Mouse (Mus musculus) neural tube, embryonic 12.5 days (tissue): Measurements from ENCODE around the gene Mycbp2. TPM values are rescaled to one million over a fixed set of nuclear protein-coding genes. Genes with fewer than 3 reads are reported as not detected.

ENCODE experiments used
- ATAC-seq: fragments of 200-750 bp; cut with Nextera tagmentation; 2 replicates; pipeline ENCODE4 v1.8.0; 2017; ENCODE audit warnings: low read depth, mild to moderate bottlenecking, moderate TSS enrichment, moderate library complexity; ENCODE audit not compliant: low FRiP score
- H3K27ac ChIP-seq: fragments of 300-500 bp; sonication (generic); 2 replicates; pipeline ENCODE4 v1.5.1; 2016
- H3K27me3 ChIP-seq: fragments of 300-500 bp; sonication (generic); replicated peaks from 2 replicates; pipeline ENCODE4 v1.6.1; 2016; ENCODE audit warnings: mild to moderate bottlenecking
- H3K36me3 ChIP-seq: fragments of 300-500 bp; sonication (generic); 2 replicates; pipeline ENCODE4 v1.6.1; 2016; ENCODE audit warnings: mild to moderate bottlenecking
- H3K4me1 ChIP-seq: fragments of 300-500 bp; sonication (generic); 2 replicates; pipeline ENCODE4 v1.6.1; 2016
- H3K4me2 ChIP-seq: fragments of 300-500 bp; sonication (generic); replicated peaks from 2 replicates; pipeline ENCODE4 v1.6.1; 2016; ENCODE audit warnings: mild to moderate bottlenecking
- H3K4me3 ChIP-seq: fragments of 300-500 bp; sonication (generic); 2 replicates; pipeline ENCODE4 v1.5.1; 2016
- H3K9ac ChIP-seq: fragments of 300-500 bp; sonication (generic); 2 replicates; pipeline ENCODE4 v1.6.1; 2016; ENCODE audit warnings: mild to moderate bottlenecking
- H3K9me3 ChIP-seq: fragments of 300-500 bp; sonication (generic); 2 replicates; pipeline ENCODE4 v1.6.1; 2016; ENCODE audit warnings: mild to moderate bottlenecking
- WGBS: fragments of 180-500 bp; shearing (Covaris S2); methylation state at CpG from one replicate; pipeline ENCODE4 v1.1.7; 2016; 5-methylcytosine and 5-hydroxymethylcytosine counted together
- polyA plus RNA-seq: library from polyadenylated mRNA; unstranded; fragments of >200 nt; fragmentation: Nextera tagmentation; extraction: Ambion mirVana; gene quantifications from 2 replicates; pipeline ENCODE4 v1.2.1, GENCODE M21; 2016

Mycbp2 gene
- polyA plus RNA-seq, 1 experiment from 2014 or later = 40.8 TPM

DNA sequence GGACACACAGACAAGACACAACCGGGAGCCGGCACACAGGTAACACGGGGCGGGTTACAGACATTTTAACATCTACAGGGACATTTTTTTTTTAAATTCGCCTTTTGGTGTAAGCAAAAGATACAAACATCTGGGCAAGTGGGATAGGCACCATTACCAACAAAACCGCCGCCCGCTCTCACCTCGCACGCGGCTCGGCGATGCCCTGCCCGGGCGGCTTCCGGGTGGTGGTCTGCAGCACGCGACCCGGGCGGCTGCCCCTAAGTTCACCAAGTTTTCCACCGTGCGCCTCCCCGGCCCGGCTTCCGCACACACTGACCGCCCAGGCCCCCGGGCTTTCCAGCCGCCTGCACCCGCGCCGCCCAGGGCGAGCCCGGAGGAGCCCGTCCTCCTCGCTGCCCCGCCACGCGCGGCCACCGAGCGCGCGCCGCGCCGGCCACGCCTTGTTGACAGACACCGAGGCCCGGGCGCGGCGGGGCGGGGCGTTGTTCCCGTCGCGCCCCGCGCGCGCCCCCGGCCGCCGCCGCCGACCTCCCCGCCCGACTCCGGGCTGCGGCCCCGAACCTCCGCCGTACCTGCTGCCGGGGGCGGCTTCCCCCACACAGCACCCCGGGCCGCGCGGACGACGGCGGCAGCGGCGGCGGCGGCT is 247.9 kb downstream of the Mycbp2 start:
- H3K4me1 ChIP-seq = peaks cover 15% of the 10 kb centered on the region
- peak overlapping the region; percentile 99 for H3K9ac ChIP-seq
- peaks cover 5% of the 10 kb centered on the region for H3K36me3 ChIP-seq
- H3K9me3 ChIP-seq = no peaks in the 10 kb centered on the region
- WGBS = under 1% methylated on average over 84 of the region's 86 CpGs
- H3K27ac ChIP-seq = peak overlapping the region; percentile 97
- H3K27me3 ChIP-seq = no peaks in the 10 kb centered on the region
- H3K4me3 ChIP-seq = peak overlapping the region; percentile 93
- ATAC-seq = peak; percentile 86
- H3K4me2 ChIP-seq = peak overlapping the region; percentile 60

DNA sequence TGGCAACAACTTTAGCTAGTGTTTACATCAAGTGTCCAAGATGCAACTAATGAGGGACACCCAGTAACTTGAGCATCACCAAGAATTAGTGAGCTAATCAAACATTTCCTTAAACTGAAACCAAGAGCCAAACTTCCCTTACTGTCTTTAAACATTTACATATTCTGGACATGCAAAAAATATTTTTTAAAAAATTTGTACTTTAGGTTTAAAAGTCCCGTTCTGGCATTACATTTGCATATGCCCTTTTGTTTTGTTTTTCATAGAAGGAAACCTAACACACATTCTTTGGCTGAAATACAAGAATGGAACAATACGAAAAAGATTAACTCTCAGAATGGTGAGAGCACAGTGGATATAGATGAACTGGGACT is 248.4 kb downstream of the Mycbp2 start:
- no peaks in the 10 kb centered on the region for H3K9me3 ChIP-seq
- peaks cover 10% of the 10 kb centered on the region for H3K36me3 ChIP-seq
- H3K27ac ChIP-seq = no peak overlapping the region
- peaks cover 20% of the 10 kb centered on the region for H3K4me1 ChIP-seq
- peak overlapping the region; percentile 99 for H3K9ac ChIP-seq
- H3K4me3 ChIP-seq = peak overlapping the region; percentile 93
- ATAC-seq = no peak
- H3K27me3 ChIP-seq = no peaks in the 10 kb centered on the region
- 4% methylated on average over 2 of the region's 2 CpGs for WGBS
- H3K4me2 ChIP-seq = peak overlapping the region; percentile 60

DNA sequence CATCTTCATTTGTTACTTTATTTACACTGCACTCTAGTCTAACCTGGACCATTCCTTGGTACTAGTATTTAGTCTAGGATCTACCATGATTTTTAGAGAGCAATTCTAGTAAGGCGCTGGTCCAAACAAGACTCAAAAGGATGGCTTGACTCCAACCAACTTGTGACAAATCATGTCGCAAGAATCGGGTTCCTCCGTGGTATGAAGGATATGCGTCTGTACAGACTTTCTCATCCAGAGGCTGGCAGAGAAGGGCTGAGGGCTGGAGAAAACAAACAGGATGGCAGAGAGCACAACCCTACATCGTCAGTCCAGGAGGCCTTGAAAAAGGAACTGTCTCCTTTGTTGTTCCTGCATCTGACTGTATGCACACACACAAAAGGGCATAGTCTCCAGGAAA is 250.0 kb downstream of the Mycbp2 start:
- Histone ChIP-seq H3K4me1 (peaks cover 20% of the 10 kb centered on the region), H3K9me3 (no peaks in the 10 kb centered on the region), H3K27ac (no peak overlapping the region), H3K36me3 (peaks cover 17% of the 10 kb centered on the region), H3K9ac (no peak overlapping the region), H3K27me3 (no peaks in the 10 kb centered on the region), H3K4me3 (no peak overlapping the region), H3K4me2 (no peak overlapping the region)
- ATAC-seq = no peak
- 84% methylated on average over 6 of the region's 6 CpGs for WGBS

DNA sequence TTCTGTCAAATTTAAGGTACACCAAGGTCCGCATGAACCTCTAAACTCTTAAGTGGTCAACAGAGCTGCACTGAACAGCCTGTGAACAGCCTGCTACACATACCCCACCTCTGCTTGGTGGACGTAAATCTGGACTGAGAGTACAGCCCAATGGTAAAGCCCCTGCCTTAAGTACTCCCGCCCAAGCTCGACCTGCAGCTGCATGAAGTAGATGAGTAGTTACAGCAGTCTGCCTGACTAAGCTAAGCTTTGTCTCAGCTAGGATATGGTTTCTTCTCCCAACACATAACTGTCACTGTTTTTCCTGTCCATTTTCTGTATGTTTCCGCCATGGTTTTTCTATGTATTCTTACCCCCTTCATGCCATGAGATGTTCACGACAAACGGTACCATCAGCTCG is 250.8 kb downstream of the Mycbp2 start:
- WGBS = 84% methylated on average over 8 of the region's 8 CpGs
- Histone ChIP-seq H3K9me3 (no peaks in the 10 kb centered on the region), H3K4me2 (no peak overlapping the region), H3K4me1 (peaks cover 20% of the 10 kb centered on the region), H3K9ac (no peak overlapping the region), H3K36me3 (peaks cover 25% of the 10 kb centered on the region), H3K27me3 (no peaks in the 10 kb centered on the region), H3K4me3 (no peak overlapping the region), H3K27ac (no peak overlapping the region)
- no peak for ATAC-seq

DNA sequence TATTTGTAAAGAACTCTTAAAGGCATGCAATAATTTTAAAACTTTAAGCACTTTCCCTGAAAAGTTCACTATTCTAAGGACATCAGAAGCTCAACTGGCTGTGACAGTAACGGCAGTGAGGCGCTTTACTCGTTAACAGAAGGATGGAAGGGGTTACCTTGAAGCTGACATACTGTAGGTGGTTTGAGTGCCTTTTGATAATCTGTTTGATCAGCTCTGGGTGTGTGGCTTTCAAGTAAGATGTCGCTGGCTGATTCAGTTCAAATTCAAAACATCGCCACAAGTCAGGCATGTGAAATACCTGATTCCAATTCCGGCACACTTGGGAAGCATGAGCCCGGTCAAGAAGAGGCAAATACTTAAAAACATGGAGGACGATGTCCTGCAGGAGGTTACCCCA is 251.6 kb downstream of the Mycbp2 start:
- no peak overlapping the region for H3K4me2 ChIP-seq
- 95% methylated on average over 8 of the region's 8 CpGs for WGBS
- no peaks in the 10 kb centered on the region for H3K9me3 ChIP-seq
- H3K27ac ChIP-seq = no peak overlapping the region
- no peak overlapping the region for H3K4me3 ChIP-seq
- no peak overlapping the region for H3K9ac ChIP-seq
- peaks cover 28% of the 10 kb centered on the region for H3K36me3 ChIP-seq
- ATAC-seq = no peak
- H3K4me1 ChIP-seq = peaks cover 20% of the 10 kb centered on the region
- no peaks in the 10 kb centered on the region for H3K27me3 ChIP-seq

DNA sequence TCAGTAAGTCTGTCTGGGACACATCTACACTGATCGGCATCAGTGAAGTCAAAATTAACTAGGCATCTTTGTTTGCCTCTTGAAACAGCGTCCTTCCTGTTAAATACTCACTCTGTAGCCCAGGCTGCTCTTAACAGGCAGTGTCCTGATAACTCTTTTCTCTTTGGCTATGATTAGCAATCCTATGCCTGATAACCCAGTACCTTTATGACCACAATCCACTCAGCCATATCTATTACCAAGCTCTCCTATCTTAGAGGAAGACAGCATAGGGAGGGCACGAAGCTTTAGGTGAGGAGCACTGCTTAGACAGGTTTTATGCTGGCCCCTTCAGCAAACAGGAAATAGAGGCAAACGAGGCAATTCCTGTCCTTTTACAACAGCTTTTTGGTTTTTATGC is 252.9 kb downstream of the Mycbp2 start:
- Histone ChIP-seq H3K9me3 (no peaks in the 10 kb centered on the region), H3K27me3 (no peaks in the 10 kb centered on the region), H3K4me3 (no peak overlapping the region), H3K36me3 (peaks cover 38% of the 10 kb centered on the region), H3K27ac (no peak overlapping the region), H3K9ac (no peak overlapping the region), H3K4me1 (peaks cover 20% of the 10 kb centered on the region), H3K4me2 (no peak overlapping the region)
- no peak for ATAC-seq
- WGBS = 66% methylated on average over 4 of the region's 4 CpGs

DNA sequence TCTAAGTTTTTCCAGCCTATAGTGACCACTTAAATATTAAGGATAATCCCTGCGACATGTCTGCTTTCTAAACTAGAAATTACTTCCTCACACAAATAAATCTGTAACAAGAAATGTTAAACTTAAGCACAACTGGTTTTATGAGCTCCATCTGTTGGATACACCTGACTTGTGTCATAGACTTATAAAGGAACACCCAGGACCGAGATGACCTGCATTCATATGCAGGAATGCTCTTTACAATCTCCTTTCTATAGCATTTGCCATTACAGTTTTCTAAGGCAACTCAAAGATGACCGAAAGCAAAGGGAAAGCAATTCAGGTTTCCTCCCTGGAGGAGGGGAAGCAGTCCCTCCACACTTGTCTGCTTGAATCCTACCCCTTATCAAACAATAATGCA is 253.4 kb downstream of the Mycbp2 start:
- no peak overlapping the region for H3K27ac ChIP-seq
- no peaks in the 10 kb centered on the region for H3K9me3 ChIP-seq
- no peak for ATAC-seq
- WGBS = 65% methylated on average over 3 of the region's 3 CpGs
- H3K4me1 ChIP-seq = peaks cover 20% of the 10 kb centered on the region
- H3K4me2 ChIP-seq = no peak overlapping the region
- no peak overlapping the region for H3K4me3 ChIP-seq
- H3K27me3 ChIP-seq = no peaks in the 10 kb centered on the region
- H3K9ac ChIP-seq = no peak overlapping the region
- peaks cover 41% of the 10 kb centered on the region for H3K36me3 ChIP-seq

DNA sequence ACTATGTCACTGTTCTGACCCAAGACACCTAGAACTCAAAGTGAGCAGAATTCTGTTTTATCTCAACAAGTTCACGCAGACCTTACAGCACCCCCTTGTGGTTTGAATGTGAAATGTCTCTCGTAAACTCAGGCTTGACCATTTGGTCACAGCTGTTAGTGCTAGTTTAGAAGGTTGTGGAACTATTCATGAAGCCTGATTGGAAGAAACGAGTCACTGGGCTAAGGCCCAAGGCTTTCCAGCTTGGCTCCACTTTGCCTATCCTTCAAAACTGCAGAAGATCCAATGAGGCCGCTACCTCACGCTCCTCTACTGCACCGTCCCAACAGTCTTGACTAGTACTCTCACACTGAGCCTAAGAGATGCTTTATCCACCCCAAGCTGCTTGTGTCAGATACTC is 258.0 kb downstream of the Mycbp2 start:
- H3K9ac ChIP-seq = no peak overlapping the region
- 73% methylated on average over 6 of the region's 6 CpGs for WGBS
- no peak overlapping the region for H3K27ac ChIP-seq
- no peak overlapping the region for H3K4me2 ChIP-seq
- peaks cover 65% of the 10 kb centered on the region for H3K36me3 ChIP-seq
- no peak overlapping the region for H3K4me3 ChIP-seq
- ATAC-seq = no peak
- H3K4me1 ChIP-seq = 0 out of 2 replicates have a peak, but pooled peaks cover 4% of the 10 kb centered on the region
- H3K9me3 ChIP-seq = no peaks in the 10 kb centered on the region
- H3K27me3 ChIP-seq = no peaks in the 10 kb centered on the region

DNA sequence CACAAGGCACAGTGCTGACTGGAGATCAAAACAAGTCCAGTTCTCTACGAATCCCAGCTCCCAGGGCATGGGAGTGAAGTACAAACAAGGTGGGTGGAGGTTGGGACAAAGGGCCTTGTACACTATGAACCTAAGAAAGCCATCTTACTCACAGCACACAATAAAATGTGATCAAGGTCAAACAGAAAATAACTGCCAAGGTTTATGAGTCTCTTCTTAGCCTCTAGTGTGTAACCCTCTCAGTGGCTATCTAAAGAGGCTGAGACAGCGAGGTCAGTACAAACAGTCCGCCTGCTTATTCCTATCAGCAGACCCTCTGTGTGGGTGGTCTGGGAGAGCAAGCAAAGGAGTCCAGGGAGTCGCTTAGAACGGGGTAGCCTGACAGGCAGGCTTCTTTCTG is 258.8 kb downstream of the Mycbp2 start:
- Histone ChIP-seq H3K27me3 (no peaks in the 10 kb centered on the region), H3K4me2 (no peak overlapping the region), H3K4me1 (no peaks in the 10 kb centered on the region), H3K4me3 (no peak overlapping the region), H3K9me3 (no peaks in the 10 kb centered on the region), H3K27ac (no peak overlapping the region), H3K36me3 (peaks cover 65% of the 10 kb centered on the region), H3K9ac (no peak overlapping the region)
- no peak for ATAC-seq
- WGBS = 92% methylated on average over 5 of the region's 5 CpGs

DNA sequence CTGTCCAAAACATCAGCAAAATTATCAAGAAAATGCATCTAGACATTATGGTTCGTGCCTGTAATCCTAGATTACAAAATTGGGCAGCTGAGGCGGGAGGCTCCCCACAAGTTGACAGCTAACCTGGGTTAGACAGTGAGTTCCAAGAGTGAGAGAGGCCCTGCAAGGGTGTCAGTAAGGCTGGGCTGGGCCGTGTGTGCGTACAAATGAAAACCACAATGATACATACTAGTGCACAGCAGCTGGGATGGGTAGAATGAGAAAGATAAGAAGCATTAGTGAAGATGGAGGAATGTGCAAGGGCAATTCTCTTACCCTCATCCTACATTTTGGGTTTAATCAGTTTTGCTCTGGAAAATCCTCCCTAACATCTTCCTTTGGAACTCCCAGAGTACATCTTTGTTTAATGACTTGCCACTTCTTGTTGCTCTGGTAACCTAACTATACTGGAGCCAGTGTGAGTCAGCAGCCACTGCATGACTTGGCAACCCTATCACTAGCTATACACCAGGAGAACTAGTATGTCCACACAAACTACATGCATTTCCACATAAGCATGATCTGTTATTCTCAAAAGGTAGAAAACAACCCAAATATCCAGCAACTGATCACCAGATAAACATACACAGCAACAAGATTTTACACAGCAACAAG is 259.8 kb downstream of the Mycbp2 start:
- H3K4me2 ChIP-seq = no peak overlapping the region
- no peaks in the 10 kb centered on the region for H3K4me1 ChIP-seq
- 96% methylated on average over 4 of the region's 4 CpGs for WGBS
- H3K36me3 ChIP-seq = peaks cover 63% of the 10 kb centered on the region
- no peaks in the 10 kb centered on the region for H3K27me3 ChIP-seq
- no peaks in the 10 kb centered on the region for H3K9me3 ChIP-seq
- ATAC-seq = no peak
- H3K4me3 ChIP-seq = no peak overlapping the region
- H3K27ac ChIP-seq = no peak overlapping the region
- no peak overlapping the region for H3K9ac ChIP-seq

DNA sequence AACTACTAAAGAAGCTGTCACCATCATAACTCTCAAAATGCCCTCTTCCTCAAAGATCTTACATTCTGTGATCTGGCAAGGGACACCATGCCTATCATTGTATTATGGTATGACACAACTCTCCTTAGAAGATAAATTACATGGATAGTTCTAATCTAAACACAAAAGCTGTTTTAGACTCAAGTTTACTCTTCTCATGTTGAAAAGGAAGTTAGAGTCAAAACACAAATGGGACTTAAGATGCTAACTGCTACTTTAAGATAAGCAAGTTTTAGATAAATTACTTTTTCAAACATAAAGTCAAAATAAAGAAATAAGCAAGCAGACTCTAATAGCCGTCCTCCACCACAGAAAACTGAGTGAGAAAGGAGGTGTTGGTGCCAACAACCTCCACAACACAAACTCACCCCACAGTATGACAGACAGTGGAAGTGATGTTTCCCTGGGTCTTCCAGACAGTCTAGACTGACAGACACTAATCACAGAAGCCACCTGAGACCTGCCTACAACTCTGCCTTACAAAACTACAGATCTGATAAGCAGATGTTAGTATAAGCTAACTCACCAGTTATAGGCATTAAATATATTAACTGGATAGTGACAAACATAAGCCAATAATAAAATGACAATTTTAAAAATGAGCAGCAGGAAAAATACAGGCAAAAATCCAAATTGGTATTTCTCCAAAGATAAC is 260.6 kb downstream of the Mycbp2 start:
- no peaks in the 10 kb centered on the region for H3K9me3 ChIP-seq
- H3K36me3 ChIP-seq = peaks cover 55% of the 10 kb centered on the region
- no peak for ATAC-seq
- H3K27ac ChIP-seq = no peak overlapping the region
- H3K4me2 ChIP-seq = no peak overlapping the region
- H3K4me3 ChIP-seq = no peak overlapping the region
- 88% methylated on average over 1 of the region's 1 CpGs for WGBS
- no peaks in the 10 kb centered on the region for H3K27me3 ChIP-seq
- no peak overlapping the region for H3K9ac ChIP-seq
- no peaks in the 10 kb centered on the region for H3K4me1 ChIP-seq

DNA sequence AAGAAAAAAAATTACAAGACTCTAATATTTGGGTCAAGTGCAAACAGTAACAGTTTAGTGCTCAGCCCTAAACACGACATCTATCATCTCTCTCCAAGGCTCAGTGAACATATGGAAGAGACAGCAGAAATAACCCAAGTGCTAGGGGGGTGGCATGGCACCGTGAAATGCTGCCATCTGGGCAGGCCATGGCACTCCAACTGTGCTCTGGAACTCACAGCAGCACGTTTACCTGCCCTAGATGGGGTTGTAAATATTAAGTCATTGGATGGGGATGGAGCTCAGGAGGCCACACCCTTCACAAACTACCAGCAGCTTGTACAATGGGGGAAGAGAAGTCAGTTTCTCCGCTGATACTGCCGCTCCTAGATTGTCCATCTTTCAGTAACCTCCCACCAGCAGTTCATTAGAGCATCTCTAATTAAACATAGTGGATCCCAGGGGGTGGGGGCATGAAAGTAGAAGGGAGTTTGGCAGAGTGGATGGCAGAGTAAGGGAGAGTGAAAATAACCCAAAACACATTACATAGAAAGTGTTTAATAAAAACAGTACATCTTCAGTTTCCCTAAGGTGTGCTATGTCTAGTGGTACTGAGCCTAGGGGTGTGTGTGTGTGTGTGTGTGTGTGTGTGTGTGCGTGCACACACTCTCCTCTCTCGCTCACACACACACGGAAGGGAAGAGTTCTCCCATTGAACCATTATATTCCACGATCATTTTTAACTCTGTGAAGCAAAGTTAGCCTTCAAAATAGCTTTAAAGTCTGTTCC is 267.2 kb downstream of the Mycbp2 start:
- Histone ChIP-seq H3K9me3 (no peaks in the 10 kb centered on the region), H3K27ac (no peak overlapping the region), H3K4me3 (no peak overlapping the region), H3K9ac (no peak overlapping the region), H3K4me1 (no peaks in the 10 kb centered on the region), H3K4me2 (no peak overlapping the region), H3K36me3 (peaks cover 42% of the 10 kb centered on the region), H3K27me3 (no peaks in the 10 kb centered on the region)
- WGBS = 82% methylated on average over 9 of the region's 9 CpGs
- no peak for ATAC-seq
